Mouse (Mus musculus) CD4-positive, CD25-positive, alpha-beta regulatory T cell, adult 4 months (primary cell): ENCODE results near the gene Cldn10. TPM values are rescaled to one million over a fixed set of nuclear protein-coding genes. Genes with fewer than 3 reads are reported as not detected.
"Not testable (repeated sequence)": the region's sequence is repeated elsewhere in the genome, so short reads cannot be mapped to it uniquely, and the experiment has no call there.

Experiments
- ATAC-seq: one replicate; pipeline ENCODE4 v1.8.0; 2017
- polyA plus RNA-seq, 2 experiments: library from polyadenylated mRNA; unstranded; fragments of 100-300 nt; shearing (Covaris generic); gene quantifications; one replicate each; pipeline ENCODE4 v1.2.1; 2017

Gene Cldn10
- polyA plus RNA-seq: 1 to 10 TPM; 2.6 to 2.7 TPM

- no peak for ATAC-seq
These were observed at the start of gene Cldn10 for GRCm38 (mm10) chr14:118787621-118788020. Cldn10 (plus strand) TSS chr14:118787908.

GRCm38 (mm10) chr14:118741780-118742179 is 45.9 kb upstream of the Cldn10 start:
- ATAC-seq: no peak

DNA sequence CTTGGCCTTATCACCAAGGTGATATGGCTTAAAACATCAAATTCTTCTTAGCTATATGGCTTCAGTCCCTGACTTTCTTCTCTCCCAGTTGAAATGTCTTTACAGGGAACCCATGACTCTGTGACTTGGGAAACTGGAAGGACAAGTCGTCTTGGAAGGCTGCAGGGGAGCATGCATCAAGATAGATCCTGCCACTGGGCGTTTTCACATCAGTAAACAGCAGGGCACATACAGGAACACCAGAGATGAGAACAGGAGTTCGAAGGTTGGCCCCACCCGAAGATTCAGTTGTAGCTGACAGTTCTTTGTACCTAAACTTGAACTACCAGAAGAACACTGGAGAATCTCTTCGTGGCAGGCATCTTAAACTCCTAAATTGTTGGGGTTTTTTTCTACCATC is 44.8 kb upstream of the Cldn10 start:
- ATAC-seq: no peak

DNA sequence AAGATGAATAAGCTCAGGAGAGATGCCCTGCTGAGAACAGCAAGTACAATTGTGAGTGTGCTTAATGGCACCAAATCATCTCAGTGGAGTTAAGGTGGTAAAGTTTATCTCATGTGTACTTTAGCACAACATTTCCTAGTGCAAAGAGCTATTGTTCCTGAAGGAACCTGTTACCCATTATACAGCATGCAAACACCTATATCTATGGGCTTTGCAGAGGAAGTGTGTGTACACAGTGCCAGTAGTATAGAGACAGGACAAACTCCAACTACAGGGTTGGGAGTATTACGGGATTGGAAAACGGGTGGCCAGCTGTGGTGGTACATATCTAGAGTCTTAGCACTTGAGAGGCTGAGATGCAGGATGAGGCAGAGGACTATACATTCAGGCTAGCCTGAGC is 38.6 kb upstream of the Cldn10 start:
- no peak for ATAC-seq

GRCm38 (mm10) chr14:118749715-118750114 is 38.0 kb upstream of the Cldn10 start:
- no peak for ATAC-seq

DNA sequence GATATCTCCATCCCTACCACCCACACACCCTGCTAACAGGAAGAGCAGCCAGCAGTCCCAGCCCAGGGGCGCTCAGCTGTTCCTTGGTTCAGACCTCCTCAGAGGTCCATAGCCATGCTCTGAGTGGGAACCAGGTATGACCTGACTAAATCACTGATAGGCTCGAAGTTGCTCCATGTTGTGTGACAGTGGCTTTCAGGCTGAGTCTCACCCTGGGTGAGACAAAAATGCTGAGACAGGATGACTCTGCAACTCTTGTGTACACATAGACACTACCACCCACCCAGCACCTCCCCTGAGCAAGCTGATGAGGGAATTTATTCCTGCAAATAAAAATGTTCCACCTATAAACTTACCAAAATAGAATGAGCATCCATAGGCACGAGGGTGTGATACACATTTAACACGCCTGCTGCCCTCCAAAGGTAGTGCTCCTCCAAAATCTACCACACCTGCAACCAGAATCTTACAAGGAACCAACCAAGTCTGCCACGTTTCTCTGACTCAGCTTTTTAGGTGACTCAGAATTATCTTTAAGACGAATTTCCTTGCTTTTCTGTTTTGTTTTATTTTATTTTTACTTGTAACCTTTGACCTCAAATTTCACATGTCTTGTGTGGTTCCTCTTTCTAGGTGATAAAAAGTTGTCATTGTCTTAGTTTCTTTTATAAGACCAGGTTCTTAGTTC is 37.1 kb upstream of the Cldn10 start:
- ATAC-seq: no peak

GRCm38 (mm10) chr14:118751193-118751753 is 36.4 kb upstream of the Cldn10 start:
- ATAC-seq: no peak

GRCm38 (mm10) chr14:118756015-118756414 is 31.7 kb upstream of the Cldn10 start:
- ATAC-seq: no peak

DNA sequence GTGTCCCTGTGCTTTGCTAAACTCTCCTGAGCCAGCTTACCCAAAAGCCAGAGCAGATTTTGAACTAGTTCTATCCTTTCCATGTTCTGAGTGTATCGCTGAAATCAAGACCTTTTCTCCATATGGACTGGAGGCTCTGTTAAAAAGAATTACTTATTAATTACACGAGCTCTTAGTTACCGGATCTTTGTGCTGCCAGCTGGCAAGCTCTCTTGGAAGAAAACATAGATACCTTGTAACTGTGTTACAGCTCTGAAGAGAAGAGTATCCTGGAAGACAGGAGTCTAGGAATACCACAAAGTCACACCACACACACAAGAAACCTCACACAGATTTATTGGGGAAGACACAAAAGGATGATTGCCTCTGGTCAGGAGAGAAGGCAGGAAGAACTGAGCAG is 31.1 kb upstream of the Cldn10 start:
- no peak for ATAC-seq

DNA sequence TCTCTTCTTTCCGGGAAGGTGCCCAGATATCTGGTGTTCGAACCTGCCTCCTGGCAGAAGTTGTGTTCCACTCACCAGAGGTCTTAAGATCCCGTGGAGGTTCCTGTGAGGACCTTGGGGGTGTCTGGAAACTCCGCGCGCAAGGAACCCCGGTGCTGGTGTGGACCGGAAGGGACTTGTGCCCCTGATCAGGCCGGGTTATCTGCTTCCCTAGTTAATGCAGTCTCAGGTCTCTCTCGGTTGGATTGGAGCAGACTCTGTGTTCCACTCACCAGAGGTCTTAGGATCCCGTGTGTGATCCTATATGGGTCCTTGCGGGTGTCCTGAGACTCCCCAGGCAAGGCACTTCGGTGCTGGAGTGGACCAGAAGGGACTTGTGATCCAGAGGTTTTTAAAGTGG is 24.3 kb upstream of the Cldn10 start:
- not testable (repeated sequence) for ATAC-seq

GRCm38 (mm10) chr14:118763917-118764495 is 23.7 kb upstream of the Cldn10 start:
- ATAC-seq: no peak

DNA sequence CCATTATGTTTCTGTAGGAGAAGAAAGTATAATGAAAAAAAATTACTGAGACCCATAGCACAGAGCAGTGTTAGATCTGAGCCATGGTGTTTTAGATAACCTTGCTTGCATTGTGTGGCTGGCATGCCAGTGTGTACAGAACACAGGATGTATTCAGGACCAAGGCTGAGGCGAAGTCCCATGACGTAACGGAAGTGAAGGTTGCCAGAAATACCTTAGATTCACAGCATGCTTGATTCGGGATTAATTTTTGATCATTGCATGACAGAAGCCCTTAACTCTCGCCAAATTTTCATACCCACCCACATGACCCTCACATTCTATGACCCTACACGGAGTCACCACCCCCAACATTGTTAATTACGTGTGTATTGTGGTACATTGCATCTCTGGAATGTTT is 22.4 kb upstream of the Cldn10 start:
- no peak for ATAC-seq

DNA sequence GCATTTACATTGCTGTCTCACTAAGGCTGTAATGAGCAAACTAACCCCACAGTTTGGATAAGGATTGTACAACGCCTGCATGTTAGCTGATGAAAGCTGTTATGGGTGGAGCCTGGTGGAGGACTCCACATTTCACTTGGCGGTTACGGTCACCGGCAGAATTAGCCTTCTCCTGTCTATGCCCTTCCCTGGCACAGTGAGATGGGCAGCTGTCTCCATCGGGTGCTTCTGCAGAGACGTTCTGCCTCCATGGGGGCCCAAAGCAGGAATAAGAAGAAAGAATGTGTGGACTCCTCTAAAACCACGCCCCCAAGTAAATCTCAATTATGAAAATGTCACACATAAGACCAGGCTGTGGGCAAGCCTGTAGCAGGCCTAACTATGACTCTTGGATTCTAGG is 21.8 kb upstream of the Cldn10 start:
- ATAC-seq: no peak

GRCm38 (mm10) chr14:118766368-118766767 is 21.3 kb upstream of the Cldn10 start:
- ATAC-seq: no peak

DNA sequence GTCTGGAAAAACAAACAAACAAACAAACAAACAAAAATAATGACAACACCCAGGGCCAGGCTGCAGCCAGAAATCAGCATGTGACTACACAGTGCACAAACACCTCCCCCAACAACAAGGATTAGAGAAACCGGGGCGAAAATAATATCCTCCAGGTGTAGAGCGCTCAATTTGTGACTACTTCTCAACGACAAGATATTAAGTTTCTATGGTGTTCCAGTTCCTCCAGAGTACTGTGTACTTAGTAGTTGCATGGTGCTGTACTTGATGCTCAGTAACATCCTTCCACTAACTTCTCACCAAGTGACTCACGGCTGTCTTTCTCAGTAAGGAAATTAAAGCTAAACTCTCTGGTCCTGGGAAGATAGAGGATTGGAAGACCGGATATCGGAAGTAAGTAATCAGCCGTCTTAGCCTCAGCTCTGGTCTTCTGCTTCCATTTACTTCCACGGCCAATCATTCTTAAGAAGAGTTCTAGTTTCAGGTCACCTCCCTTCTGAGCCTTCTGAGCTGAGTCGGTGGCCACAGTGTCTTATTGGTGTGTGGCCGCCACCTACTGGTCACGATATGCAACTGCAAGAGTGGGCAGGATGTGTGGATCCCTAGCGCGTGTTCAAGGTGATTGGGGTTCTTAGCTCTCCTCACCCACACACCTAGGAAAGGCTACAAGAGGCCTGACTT is 19.9 kb upstream of the Cldn10 start:
- ATAC-seq: peak; percentile 99

GRCm38 (mm10) chr14:118768354-118768713 is 19.4 kb upstream of the Cldn10 start:
- ATAC-seq: no peak

DNA sequence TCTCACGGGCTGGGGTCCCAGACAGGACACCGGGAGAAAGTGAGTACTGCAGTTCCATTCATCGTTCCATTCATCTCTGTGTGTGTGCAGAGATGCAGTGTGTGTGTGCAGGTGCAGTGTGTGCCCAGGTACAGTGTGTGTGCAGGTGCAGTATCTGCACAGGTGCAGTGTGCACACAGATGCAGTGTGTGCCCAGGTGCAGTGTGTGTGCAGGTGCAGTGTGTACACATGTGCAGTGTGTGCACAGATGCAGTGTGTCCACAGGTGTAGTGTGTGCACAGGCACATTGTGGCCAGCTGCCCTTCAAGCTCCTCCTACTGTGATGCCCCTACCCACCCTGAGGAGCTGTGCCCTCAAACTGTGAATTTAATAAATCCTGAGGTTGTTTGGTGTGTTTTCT is 14.0 kb upstream of the Cldn10 start:
- no peak for ATAC-seq

DNA sequence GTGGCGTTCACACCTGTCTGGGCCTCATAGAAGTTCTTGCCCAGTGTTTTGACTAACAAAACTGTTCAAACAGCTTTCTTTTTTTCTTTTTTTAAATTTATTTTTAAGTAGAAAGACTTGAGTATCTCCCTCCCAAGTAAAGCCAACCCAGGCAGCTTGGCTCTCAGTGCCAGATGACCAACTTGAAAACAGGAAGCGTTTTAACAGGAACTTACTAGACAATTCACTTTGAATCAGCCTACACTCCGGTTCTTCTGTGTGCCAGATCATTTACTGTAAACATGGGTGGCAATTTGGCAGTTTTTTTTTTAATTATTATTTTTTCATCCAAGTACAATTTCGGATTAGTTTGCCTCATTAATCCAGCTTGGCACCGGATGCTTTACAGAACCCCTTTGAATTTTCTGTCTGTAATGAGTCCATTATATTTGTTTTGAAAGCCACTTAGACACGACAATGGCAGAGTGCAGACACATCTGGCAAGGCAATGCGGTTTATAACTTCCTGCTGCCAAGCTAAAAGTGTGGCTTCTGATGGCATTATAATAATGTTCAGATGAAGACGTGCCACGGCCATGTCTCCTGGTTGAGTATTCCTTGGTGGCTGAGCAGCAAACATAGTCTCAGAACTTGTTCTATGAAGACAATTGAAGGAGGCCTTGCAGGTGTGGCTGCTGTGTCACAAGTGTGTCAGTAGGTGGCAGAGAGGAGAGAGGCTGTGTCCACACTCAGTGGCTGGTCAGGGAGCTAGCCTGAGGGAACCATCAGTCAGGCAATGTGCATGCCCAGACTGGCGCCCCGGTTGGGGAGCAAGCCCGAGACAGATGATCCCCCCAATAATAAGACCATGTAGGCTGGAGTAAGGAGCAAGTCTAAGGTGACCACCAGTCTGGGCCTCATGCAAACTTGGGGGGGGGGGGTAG is 12.9 kb upstream of the Cldn10 start:
- ATAC-seq: peak; percentile 34

DNA sequence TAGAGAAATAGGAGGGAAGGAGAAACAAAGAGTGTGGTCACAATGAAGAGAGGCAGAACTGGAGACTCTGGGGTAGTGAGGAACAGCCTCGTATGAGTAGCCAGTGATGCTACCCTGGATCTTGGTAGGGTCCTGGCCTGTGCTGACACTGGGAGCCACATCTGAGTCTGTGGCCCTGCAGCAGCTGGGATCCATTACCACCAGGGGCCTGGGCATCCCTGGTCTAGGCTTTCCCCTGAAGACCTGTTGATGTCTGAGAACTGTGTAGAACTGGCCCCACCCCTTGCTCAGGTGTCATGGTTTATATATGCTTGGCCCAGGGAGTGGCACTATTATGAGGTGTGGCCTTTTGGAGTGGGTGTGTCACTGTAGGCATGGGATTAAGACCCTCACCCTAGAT is 12.2 kb upstream of the Cldn10 start:
- no peak for ATAC-seq

DNA sequence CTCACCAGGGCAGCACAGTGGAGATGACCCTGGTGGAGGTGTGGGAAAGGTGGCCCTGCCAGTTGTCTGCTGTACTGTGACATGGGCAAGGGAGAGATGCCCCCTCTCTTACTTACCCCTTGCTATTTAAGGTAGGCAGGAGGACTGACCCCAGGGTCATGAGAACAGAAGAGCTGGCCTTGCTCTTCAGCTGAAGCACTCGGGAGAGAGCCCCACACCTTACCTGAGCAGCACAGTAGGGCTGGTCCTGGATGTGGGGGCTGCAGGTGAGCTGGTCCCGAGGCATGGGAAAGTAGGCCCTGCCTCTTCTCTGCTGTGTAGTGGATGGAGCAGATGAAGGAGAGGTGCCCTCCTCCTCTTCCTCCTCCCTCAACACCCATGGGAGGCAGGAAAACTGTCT is 11.3 kb upstream of the Cldn10 start:
- ATAC-seq: no peak

DNA sequence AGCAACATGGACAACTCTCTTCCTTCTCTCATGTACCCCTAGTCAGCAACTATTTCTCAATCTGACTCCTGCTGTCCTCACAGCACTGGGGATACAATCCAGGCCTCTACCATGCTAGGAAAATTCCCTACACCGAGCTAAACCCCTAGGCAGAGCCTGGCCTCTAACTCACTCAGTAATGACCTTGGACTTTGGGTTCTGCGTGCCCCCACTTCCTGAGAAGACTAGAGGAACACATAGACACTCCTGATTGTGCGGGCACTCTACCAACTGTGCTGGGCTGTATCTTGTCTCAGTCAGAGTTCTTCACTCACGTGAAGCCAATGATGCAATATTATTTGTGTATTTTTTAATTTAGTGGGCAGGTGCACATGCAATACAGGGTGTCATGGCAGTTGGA is 10.2 kb upstream of the Cldn10 start:
- no peak for ATAC-seq

DNA sequence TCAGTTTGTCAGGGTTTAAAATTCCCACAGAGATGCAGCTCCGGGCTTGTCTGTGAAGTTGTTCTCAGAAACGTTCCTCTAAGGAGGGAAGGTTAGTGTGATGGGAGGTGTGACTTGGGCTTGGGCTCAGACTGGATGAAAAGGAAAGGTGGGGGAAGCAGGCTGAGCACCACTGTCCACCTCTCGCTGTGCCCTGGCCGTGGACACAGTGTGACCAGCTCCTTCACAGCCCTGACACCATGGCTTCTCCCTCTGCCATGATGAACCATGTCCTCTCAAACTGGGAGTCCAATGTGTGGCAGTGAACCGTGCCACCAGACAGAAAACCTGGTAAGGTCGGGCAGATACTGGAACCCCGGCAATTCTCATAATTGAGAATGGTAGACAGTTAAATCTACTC is 6.1 kb upstream of the Cldn10 start:
- ATAC-seq: no peak

DNA sequence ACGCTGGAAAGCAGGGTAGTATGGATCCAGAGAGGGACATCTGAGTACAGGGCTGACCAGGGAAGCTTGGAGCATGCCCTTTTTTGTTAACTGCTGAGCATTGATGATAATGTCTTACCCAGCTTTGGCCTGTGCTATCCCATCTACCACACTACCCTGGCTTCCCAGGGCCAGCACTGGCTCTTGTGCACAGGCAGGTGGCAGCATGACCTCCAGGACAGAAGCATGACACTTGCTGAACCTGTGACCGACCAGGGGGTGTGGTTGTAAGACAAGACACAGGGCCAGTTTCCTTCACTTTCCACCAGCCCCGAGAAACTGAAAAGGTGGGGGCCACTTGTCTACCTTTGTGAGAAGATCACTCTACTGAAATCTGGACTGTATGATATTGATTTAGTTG is 5.5 kb upstream of the Cldn10 start:
- ATAC-seq: no peak
